Mouse (Mus musculus) heart, embryonic 10.5 days (tissue): ENCODE data around the gene Ccdc22. TPM values are rescaled to one million over a fixed set of nuclear protein-coding genes. Genes with fewer than 3 reads are reported as not detected.

ENCODE experiments used
- DNase-seq: peaks from one replicate; pipeline ENCODE4 v3.0.0-alpha.2; 2017; ENCODE audit warnings: low spot score
- H3K27ac ChIP-seq: fragments of 300-500 bp; sonication (generic); 2 replicates; pipeline ENCODE4 v1.5.1; 2016; ENCODE audit warnings: mild to moderate bottlenecking
- H3K27me3 ChIP-seq: fragments of 300-500 bp; sonication (generic); 2 replicates; pipeline ENCODE4 v1.6.1; 2016; ENCODE audit warnings: mild to moderate bottlenecking; ENCODE audit not compliant: poor library complexity, insufficient read depth, severe bottlenecking
- H3K36me3 ChIP-seq: fragments of 300-500 bp; sonication (generic); 2 replicates; pipeline ENCODE4 v1.6.1; 2016; ENCODE audit warnings: mild to moderate bottlenecking, moderate library complexity
- H3K4me1 ChIP-seq: fragments of 300-500 bp; sonication (generic); 2 replicates; pipeline ENCODE4 v1.6.1; 2016; ENCODE audit warnings: mild to moderate bottlenecking
- H3K4me3 ChIP-seq: fragments of 300-500 bp; sonication (generic); 2 replicates; pipeline ENCODE4 v1.5.1; 2016; ENCODE audit warnings: mild to moderate bottlenecking, moderate library complexity
- H3K9me3 ChIP-seq: fragments of 300-500 bp; sonication (generic); 2 replicates; pipeline ENCODE4 v1.6.1; 2016; ENCODE audit warnings: mild to moderate bottlenecking, moderate library complexity
- WGBS: fragments of 180-500 bp; shearing (Covaris S2); methylation state at CpG from one replicate; pipeline ENCODE4 v1.1.7; 2016; 5-methylcytosine and 5-hydroxymethylcytosine counted together
- polyA plus RNA-seq: library from polyadenylated mRNA; unstranded; fragments of >200 nt; fragmentation: Nextera tagmentation; extraction: Ambion mirVana; gene quantifications from 2 replicates; pipeline ENCODE4 v1.2.1, GENCODE M21; 2016

Ccdc22 gene
- polyA plus RNA-seq, 1 experiment from 2014 or later: 27.6 TPM

GRCm38 (mm10) chrX:7570481-7571175, 34.7 kb downstream of the Ccdc22 start:
- WGBS: 56% methylated on average over 7 of the region's 7 CpGs
- Histone ChIP-seq H3K9me3 (no peaks in the 10 kb centered on the region), H3K36me3 (no peaks in the 10 kb centered on the region), H3K4me3 (no peak overlapping the region), H3K27ac (no peak overlapping the region), H3K27me3 (no peaks in the 10 kb centered on the region), H3K4me1 (peaks cover 18% of the 10 kb centered on the region)
- no peak for DNase-seq

- H3K4me1 ChIP-seq: peaks cover 6% of the 10 kb centered on the region; the same call in 1 of the 2 replicates
- no peak overlapping the region for H3K27ac ChIP-seq
- H3K27me3 ChIP-seq: no peaks in the 10 kb centered on the region
- no peak for DNase-seq
- 56% methylated on average over 9 of the region's 9 CpGs for WGBS
- no peaks in the 10 kb centered on the region for H3K36me3 ChIP-seq
- H3K4me3 ChIP-seq: no peak overlapping the region
- no peaks in the 10 kb centered on the region for H3K9me3 ChIP-seq
Measured at GRCm38 (mm10) chrX:7567491-7567890, 37.8 kb downstream of the Ccdc22 start.

- no peak for DNase-seq
- H3K4me1 ChIP-seq: no peaks in the 10 kb centered on the region; the same call in 1 of the 2 replicates
- no peaks in the 10 kb centered on the region for H3K9me3 ChIP-seq
- H3K4me3 ChIP-seq: no peak overlapping the region
- WGBS: 67% methylated on average over 6 of the region's 6 CpGs
- no peak overlapping the region for H3K27ac ChIP-seq
- H3K27me3 ChIP-seq: no peaks in the 10 kb centered on the region
- H3K36me3 ChIP-seq: no peaks in the 10 kb centered on the region
Measured at GRCm38 (mm10) chrX:7566352-7566751, 39.0 kb downstream of the Ccdc22 start.

- Histone ChIP-seq H3K4me1 (no peaks in the 10 kb centered on the region), H3K36me3 (0 out of 2 replicates have a peak, but pooled peaks cover 5% of the 10 kb centered on the region), H3K27me3 (no peaks in the 10 kb centered on the region; the same call in 1 of the 2 replicates), H3K9me3 (no peaks in the 10 kb centered on the region), H3K27ac (no peak overlapping the region), H3K4me3 (no peak overlapping the region)
- no peak for DNase-seq
- WGBS: 29% methylated on average over 2 of the region's 2 CpGs
Measured at GRCm38 (mm10) chrX:7563076-7563475, 42.2 kb downstream of the Ccdc22 start.

- DNase-seq: no peak
- H3K27me3 ChIP-seq: no peaks in the 10 kb centered on the region
- no peaks in the 10 kb centered on the region for H3K4me1 ChIP-seq
- WGBS: 88% methylated on average over 4 of the region's 4 CpGs
- H3K27ac ChIP-seq: no peak overlapping the region
- H3K4me3 ChIP-seq: no peak overlapping the region
- H3K9me3 ChIP-seq: no peaks in the 10 kb centered on the region
- H3K36me3 ChIP-seq: no peaks in the 10 kb centered on the region
Measured at GRCm38 (mm10) chrX:7553474-7553873, 51.8 kb downstream of the Ccdc22 start.

Other genes starting within 250 kb of the Ccdc22 start
- 0.33 and 0.98 TPM in 2 replicates for gene Usp27x, start 229.7 kb downstream of the Ccdc22 start, polyA plus RNA-seq
- 0.10 TPM in 1 of 2 replicates, not detected in the other for gene Foxp3, start 31.9 kb downstream of the Ccdc22 start, polyA plus RNA-seq
- gene Ppp1r3f, start 31.2 kb downstream of the Ccdc22 start, polyA plus RNA-seq: 2.1 and 2.5 TPM in 2 replicates
- 0.03 TPM in 1 of 2 replicates, not detected in the other for gene Cacna1f, start 1.6 kb upstream of the Ccdc22 start, polyA plus RNA-seq
- 0.91 and 1.1 TPM in 2 replicates for gene Syp, start 33.0 kb upstream of the Ccdc22 start, polyA plus RNA-seq
- 6.7 and 8.0 TPM in 2 replicates for gene Prickle3, start 51.7 kb upstream of the Ccdc22 start, polyA plus RNA-seq
- gene Plp2, start 65.9 kb upstream of the Ccdc22 start, polyA plus RNA-seq: 147 and 155 TPM in 2 replicates
- 0.05 and 0.06 TPM in 2 replicates for gene Magix, start 75.7 kb upstream of the Ccdc22 start, polyA plus RNA-seq
- gene Gpkow, start 91.6 kb upstream of the Ccdc22 start, polyA plus RNA-seq: 38.1 and 38.5 TPM in 2 replicates
- 21.0 and 21.5 TPM in 2 replicates for gene Wdr45, start 108.8 kb upstream of the Ccdc22 start, polyA plus RNA-seq
- 0.39 TPM in 1 of 2 replicates, not detected in the other for gene Gm45208, start 116.7 kb upstream of the Ccdc22 start, polyA plus RNA-seq
- 47.7 and 61.2 TPM in 2 replicates for gene Praf2, start 122.9 kb upstream of the Ccdc22 start, polyA plus RNA-seq
- 8.6 and 11.7 TPM in 2 replicates for gene Ccdc120, start 145.4 kb upstream of the Ccdc22 start, polyA plus RNA-seq
- gene Tfe3, start 157.0 kb upstream of the Ccdc22 start, polyA plus RNA-seq: 22.7 and 23.2 TPM in 2 replicates
- 35.4 and 37.6 TPM in 2 replicates for gene Gripap1, start 184.2 kb upstream of the Ccdc22 start, polyA plus RNA-seq
- 1.1 and 1.4 TPM in 2 replicates for gene Kcnd1, start 216.8 kb upstream of the Ccdc22 start, polyA plus RNA-seq
- gene Otud5, start 235.8 kb upstream of the Ccdc22 start, polyA plus RNA-seq: 33.0 and 43.8 TPM in 2 replicates